Mouse (Mus musculus) testis, adult 2 months (tissue): ENCODE measurements at regions not wholly inside any gene's neighbourhood (a gene's known extent, or its start where the extent isn't known, plus 50 kb on each side); places are given as distances from the start of the nearest gene placed in this dataset.

Experiments used
- CTCF ChIP-seq: fragments of 200-500 bp; IDR thresholded peaks from 2 replicates; pipeline ENCODE4 v1.5.1; 2012; ENCODE audit warnings: low read depth, mild to moderate bottlenecking, inconsistent platforms, low read length, moderate library complexity; ENCODE audit not compliant: control insufficient read depth, insufficient read depth, insufficient replicate concordance
- POLR2A ChIP-seq: fragments of 200-500 bp; IDR thresholded peaks from 2 replicates; pipeline ENCODE4 v1.6.1; 2012; ENCODE audit warnings: low read depth, mild to moderate bottlenecking, inconsistent platforms, low read length, moderate library complexity; ENCODE audit not compliant: control insufficient read depth

DNA sequence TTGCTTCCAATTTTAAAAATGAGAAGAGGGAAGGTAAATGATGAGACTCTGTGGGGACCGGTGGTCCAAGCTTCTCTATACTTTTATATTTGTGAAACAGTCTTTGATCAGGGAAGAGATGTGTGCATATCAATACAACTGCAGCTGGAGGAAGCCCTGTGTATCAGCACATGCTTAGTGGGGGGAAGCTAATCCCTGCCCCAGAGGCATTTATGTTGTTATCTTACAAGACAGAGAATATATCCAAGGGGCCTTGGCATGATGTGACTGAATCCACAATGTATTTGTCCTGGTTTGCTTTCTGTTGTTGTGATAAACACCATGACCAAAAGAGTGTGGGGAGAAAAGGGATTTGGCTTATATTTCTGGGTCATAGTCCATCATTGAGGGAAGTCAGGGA, 105.2 kb upstream of the C9orf72 start:
- TF ChIP-seq POLR2A (no peak), CTCF (no peak)
